Mouse (Mus musculus): ENCODE data around the gene Enc1. TPM values are rescaled to one million over a fixed set of nuclear protein-coding genes. Genes with fewer than 3 reads are reported as not detected.

Gene Enc1
- polyA plus RNA-seq, 2 experiments from 2014 or later: 3.0 to 3.8 TPM

- no peak for ATAC-seq
Measured at GRCm38 (mm10) chr13:97292451-97293245, 51.7 kb downstream of the Enc1 start.

DNA sequence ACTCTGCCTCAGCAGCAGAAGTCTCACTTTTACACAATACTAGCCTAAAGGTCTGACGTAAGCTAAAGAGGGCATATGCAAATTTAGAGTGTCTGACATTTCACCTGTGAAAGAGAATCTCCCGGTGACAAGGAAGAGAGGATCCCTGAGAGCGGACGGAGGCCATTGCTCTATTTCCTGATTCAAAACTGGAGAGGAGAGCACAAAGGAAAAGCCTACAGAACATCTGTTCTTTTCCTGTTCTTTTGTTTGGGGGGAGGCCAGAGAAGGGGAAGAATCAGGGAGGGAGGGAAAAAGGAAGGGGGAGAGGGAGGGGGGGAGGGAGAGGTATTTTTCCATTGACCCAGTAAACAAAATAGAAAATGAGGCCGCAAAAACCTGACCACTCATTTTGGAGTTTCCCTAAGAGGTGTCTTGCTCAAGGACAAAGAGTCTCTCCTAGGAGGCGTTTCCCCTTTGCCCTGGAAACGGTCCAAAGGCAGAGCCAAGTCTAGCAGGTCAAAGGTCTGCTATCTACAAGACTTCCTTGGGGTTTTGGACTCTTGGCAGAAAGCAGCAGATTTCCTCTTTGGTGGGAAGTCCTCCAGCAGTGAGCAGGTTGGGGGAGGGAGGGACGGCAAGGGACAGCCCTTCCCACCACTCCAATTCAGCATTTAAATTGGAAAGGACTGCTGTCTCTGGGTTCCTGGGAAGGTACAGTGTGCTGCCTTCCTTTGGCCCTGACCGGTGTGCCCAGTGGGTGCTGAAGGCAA lies 54.4 kb downstream of the Enc1 start:
- no peak for ATAC-seq

DNA sequence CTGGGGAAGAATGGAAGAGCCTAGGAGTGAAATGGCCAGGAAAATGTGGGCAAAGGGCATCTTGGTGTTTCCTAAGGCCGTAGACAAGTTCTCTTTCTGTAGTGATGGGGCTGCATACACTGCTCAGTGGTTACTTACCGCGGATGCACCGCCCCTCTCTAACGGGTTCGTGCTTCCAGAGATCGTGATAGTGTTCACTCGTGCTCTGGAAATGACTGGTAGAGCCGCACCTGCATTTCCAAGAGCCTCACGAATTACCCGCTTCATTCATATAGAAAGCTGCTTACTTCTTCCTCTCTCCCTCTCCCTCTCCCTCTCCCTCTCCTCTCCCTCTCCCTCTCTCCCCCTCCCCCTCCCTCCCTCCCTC lies 54.9 kb downstream of the Enc1 start:
- no peak for ATAC-seq

DNA sequence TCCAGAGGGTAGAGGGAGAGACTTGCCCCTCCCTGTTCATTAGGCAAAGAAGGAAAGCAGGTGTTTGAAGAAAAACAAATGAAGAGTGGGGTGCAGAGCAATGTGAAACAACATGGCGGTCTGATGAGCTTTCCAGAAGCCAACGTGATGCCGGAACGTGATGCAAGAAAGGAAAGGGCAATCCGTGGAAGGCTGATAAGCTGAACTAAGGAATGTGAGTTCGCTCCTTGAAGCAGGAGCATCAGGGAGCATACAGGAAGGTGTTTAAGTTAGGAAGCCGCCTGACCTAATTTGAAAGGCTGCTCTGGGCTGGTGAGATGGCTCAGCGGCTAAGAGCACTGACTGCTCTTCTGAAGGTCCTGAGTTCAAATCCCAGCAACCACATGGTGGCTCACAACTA lies 55.4 kb downstream of the Enc1 start:
- ATAC-seq: no peak

GRCm38 (mm10) chr13:97296757-97297156 lies 55.9 kb downstream of the Enc1 start:
- ATAC-seq: no peak

- ATAC-seq: no peak
Measured at GRCm38 (mm10) chr13:97297418-97298050, 56.6 kb downstream of the Enc1 start.

- no peak for ATAC-seq
Measured at GRCm38 (mm10) chr13:97298896-97299295, 58.0 kb downstream of the Enc1 start.

GRCm38 (mm10) chr13:97299877-97300873 lies 59.3 kb downstream of the Enc1 start:
- ATAC-seq: no peak

Other genes starting within 250 kb of the Enc1 start
- not detected for gene 1700029F12Rik, start 206.7 kb upstream of the Enc1 start, polyA plus RNA-seq (2017; shearing (Covaris generic))
- under 1 TPM; 0.56 to 0.71 TPM for gene Fam169a, start 173.8 kb upstream of the Enc1 start, polyA plus RNA-seq (2017; shearing (Covaris generic))
- gene Gm6169, start 141.9 kb upstream of the Enc1 start, polyA plus RNA-seq (2017; shearing (Covaris generic)): 1 to 10 TPM; 5.1 to 9.7 TPM
- 10 to 100 TPM; 38.3 to 42.6 TPM for gene Gfm2, start 103.2 kb upstream of the Enc1 start, polyA plus RNA-seq (2017; shearing (Covaris generic))
- gene Nsa2, start 103.2 kb upstream of the Enc1 start, polyA plus RNA-seq (2017; shearing (Covaris generic)): 100 to 1,000 TPM; 119 to 163 TPM
- 10 to 100 TPM; 76.8 to 77.4 TPM for gene Hexb, start 42.7 kb upstream of the Enc1 start, polyA plus RNA-seq (2017; shearing (Covaris generic))

Data from activated CD4-positive, CD25-positive, alpha-beta regulatory T cell, adult 4 months (primary cell).